Mouse (Mus musculus) monocyte, adult 2 months (primary cell): ENCODE measurements around the gene Inpp4b.

Experiments used
- DNase-seq, 2 experiments: peaks; one replicate each; pipeline ENCODE4 v3.0.0; 2022; ENCODE audit warnings: low spot score in 2 of 2, low read depth in 1 of 2

The Inpp4b gene

GRCm38 (mm10) chr8:81575268-81575917, 233.0 kb downstream of the Inpp4b start:
- DNase-seq: no peak

- DNase-seq: no peak
Measured at GRCm38 (mm10) chr8:81578951-81579350, 236.6 kb downstream of the Inpp4b start.

GRCm38 (mm10) chr8:81581817-81582437, 239.6 kb downstream of the Inpp4b start:
- DNase-seq: no peak

- no peak for DNase-seq
Measured at GRCm38 (mm10) chr8:81582906-81583305, 240.6 kb downstream of the Inpp4b start.

- DNase-seq: no peak
Measured at GRCm38 (mm10) chr8:81586783-81587182, 244.4 kb downstream of the Inpp4b start.

- no peak for DNase-seq
Measured at GRCm38 (mm10) chr8:81594134-81594714, 251.9 kb downstream of the Inpp4b start.

- DNase-seq: no peak
Measured at GRCm38 (mm10) chr8:81599209-81599608, 256.9 kb downstream of the Inpp4b start.

- DNase-seq: no peak
Measured at GRCm38 (mm10) chr8:81601136-81601535, 258.8 kb downstream of the Inpp4b start.

- no peak for DNase-seq
Measured at GRCm38 (mm10) chr8:81608082-81608481, 265.7 kb downstream of the Inpp4b start.

GRCm38 (mm10) chr8:81609064-81609463, 266.7 kb downstream of the Inpp4b start:
- DNase-seq: no peak

GRCm38 (mm10) chr8:81612611-81613010, 270.3 kb downstream of the Inpp4b start:
- no peak for DNase-seq

GRCm38 (mm10) chr8:81614135-81614534, 271.8 kb downstream of the Inpp4b start:
- DNase-seq: no peak

- no peak for DNase-seq
Measured at GRCm38 (mm10) chr8:81614605-81615004, 272.2 kb downstream of the Inpp4b start.

- no peak for DNase-seq
Measured at GRCm38 (mm10) chr8:81615552-81615951, 273.2 kb downstream of the Inpp4b start.

- no peak for DNase-seq
Measured at GRCm38 (mm10) chr8:81618918-81619317, 276.6 kb downstream of the Inpp4b start.

- no peak for DNase-seq
Measured at GRCm38 (mm10) chr8:81635015-81635414, 292.7 kb downstream of the Inpp4b start.

GRCm38 (mm10) chr8:81635912-81636583, 293.7 kb downstream of the Inpp4b start:
- DNase-seq: no peak

GRCm38 (mm10) chr8:81638478-81638877, 296.1 kb downstream of the Inpp4b start:
- DNase-seq: no peak

GRCm38 (mm10) chr8:81639820-81640219, 297.5 kb downstream of the Inpp4b start:
- DNase-seq: no peak

GRCm38 (mm10) chr8:81643030-81643429, 300.7 kb downstream of the Inpp4b start:
- no peak for DNase-seq

- DNase-seq: no peak
Measured at GRCm38 (mm10) chr8:81692167-81692566, 349.8 kb downstream of the Inpp4b start.

- DNase-seq: no peak
Measured at GRCm38 (mm10) chr8:81694893-81695292, 352.5 kb downstream of the Inpp4b start.
